Mouse (Mus musculus): ENCODE results near the gene Erbb2. TPM values are rescaled to one million over a fixed set of nuclear protein-coding genes. Genes with fewer than 3 reads are reported as not detected.

Gene Erbb2
- total RNA-seq, 1 experiment = 13.2 TPM

- Histone ChIP-seq H3K36me3 (ENCODE audit: control insufficient read depth, insufficient read depth, low read length, poor library complexity, severe bottlenecking) (peaks cover 24% of the 10 kb centered on the region; the same call in 1 of the 2 replicates), H3K27ac (ENCODE audit: insufficient read depth, low read depth, low read length, poor library complexity, severe bottlenecking) (peak overlapping the region; percentile 68), H3K4me1 (ENCODE audit: control insufficient read depth in 2 of 2, insufficient read depth in 2 of 2, low read length in 2 of 2, poor library complexity in 1 of 2) (peaks cover 9 to 31% of the 10 kb centered on the region in 2 experiments), H3K4me3 (ENCODE audit: insufficient read depth in 1 of 2, low read depth in 1 of 2, low read length in 2 of 2, poor library complexity in 1 of 2, severe bottlenecking in 1 of 2) (peak overlapping the region; percentile 61 to 78), H3K9ac (ENCODE audit: insufficient read depth, low read depth, low read length, poor library complexity, severe bottlenecking) (peak overlapping the region; percentile 71), H3K9me3 (ENCODE audit: control insufficient read depth, insufficient read depth, low read depth, low read length) (no peaks in the 10 kb centered on the region)
- in situ Hi-C loops (cut with MboI; ENCODE audit: low sequenced_read_pairs in 2 of 2, unreplicated experiment in 2 of 2) = no loop called here
- DNase-seq (ENCODE audit: low read depth, low spot score) = no peak
- TF ChIP-seq ZNF384 (IDR thresholded peaks at IDR 0.05; ENCODE audit: low read depth, low read length) = no peak
- TF ChIP-seq HCFC1 (IDR thresholded peaks at IDR 0.05; ENCODE audit: borderline replicate concordance, insufficient read depth, low read length) = no peak
- no peak for TF ChIP-seq MAFK (IDR thresholded peaks at IDR 0.05; ENCODE audit: insufficient read depth, low read depth, low read length)
- TF ChIP-seq CHD2 (IDR thresholded peaks at IDR 0.05; ENCODE audit: low read depth, low read length) = no peak
- TF ChIP-seq ZC3H11A (IDR thresholded peaks at IDR 0.05; ENCODE audit: borderline replicate concordance, low read depth, low read length) = no peak
These were observed 35.2 kb downstream of the Erbb2 start for GRCm38 (mm10) chr11:98447475-98447834.

- peaks cover 9 to 31% of the 10 kb centered on the region in 2 experiments for H3K4me1 ChIP-seq (ENCODE audit: control insufficient read depth in 2 of 2, insufficient read depth in 2 of 2, low read length in 2 of 2, poor library complexity in 1 of 2)
- H3K9ac ChIP-seq (ENCODE audit: insufficient read depth, low read depth, low read length, poor library complexity, severe bottlenecking) = peak overlapping the region; percentile 71
- TF ChIP-seq ZC3H11A (IDR thresholded peaks at IDR 0.05; ENCODE audit: borderline replicate concordance, low read depth, low read length) = no peak
- TF ChIP-seq CHD2 (IDR thresholded peaks at IDR 0.05; ENCODE audit: low read depth, low read length) = no peak
- no peak for TF ChIP-seq HCFC1 (IDR thresholded peaks at IDR 0.05; ENCODE audit: borderline replicate concordance, insufficient read depth, low read length)
- no peak for TF ChIP-seq ZNF384 (IDR thresholded peaks at IDR 0.05; ENCODE audit: low read depth, low read length)
- TF ChIP-seq MAFK (IDR thresholded peaks at IDR 0.05; ENCODE audit: insufficient read depth, low read depth, low read length) = no peak
- in situ Hi-C loops (cut with MboI; ENCODE audit: low sequenced_read_pairs in 2 of 2, unreplicated experiment in 2 of 2) = no loop called here
- H3K9me3 ChIP-seq (ENCODE audit: control insufficient read depth, insufficient read depth, low read depth, low read length) = no peaks in the 10 kb centered on the region
- H3K27ac ChIP-seq (ENCODE audit: insufficient read depth, low read depth, low read length, poor library complexity, severe bottlenecking) = peak overlapping the region; percentile 68; the same call in 1 of the 2 replicates
- H3K36me3 ChIP-seq (ENCODE audit: control insufficient read depth, insufficient read depth, low read length, poor library complexity, severe bottlenecking) = peaks cover 32% of the 10 kb centered on the region
- DNase-seq (ENCODE audit: low read depth, low spot score) = no peak
- H3K4me3 ChIP-seq (ENCODE audit: insufficient read depth in 1 of 2, low read depth in 1 of 2, low read length in 2 of 2, poor library complexity in 1 of 2, severe bottlenecking in 1 of 2) = peak overlapping the region; percentile 61 to 78
These were observed 36.0 kb downstream of the Erbb2 start for GRCm38 (mm10) chr11:98448191-98448790.

- Histone ChIP-seq H3K4me1 (ENCODE audit: control insufficient read depth in 2 of 2, insufficient read depth in 2 of 2, low read length in 2 of 2, poor library complexity in 1 of 2) (peaks cover 9 to 31% of the 10 kb centered on the region in 2 experiments), H3K27ac (ENCODE audit: insufficient read depth, low read depth, low read length, poor library complexity, severe bottlenecking) (no peak overlapping the region), H3K9me3 (ENCODE audit: control insufficient read depth, insufficient read depth, low read depth, low read length) (no peaks in the 10 kb centered on the region), H3K36me3 (ENCODE audit: control insufficient read depth, insufficient read depth, low read length, poor library complexity, severe bottlenecking) (peaks cover 44% of the 10 kb centered on the region), H3K9ac (ENCODE audit: insufficient read depth, low read depth, low read length, poor library complexity, severe bottlenecking) (no peak overlapping the region), H3K4me3 (ENCODE audit: insufficient read depth in 1 of 2, low read depth in 1 of 2, low read length in 2 of 2, poor library complexity in 1 of 2, severe bottlenecking in 1 of 2) (peak overlapping the region; percentile 22 to 38; a peak in 2 of 4 replicates)
- no peak for DNase-seq (ENCODE audit: low read depth, low spot score)
- TF ChIP-seq ZNF384 (IDR thresholded peaks at IDR 0.05; ENCODE audit: low read depth, low read length) (no peak), CHD2 (IDR thresholded peaks at IDR 0.05; ENCODE audit: low read depth, low read length) (no peak), MAFK (IDR thresholded peaks at IDR 0.05; ENCODE audit: insufficient read depth, low read depth, low read length) (no peak), HCFC1 (IDR thresholded peaks at IDR 0.05; ENCODE audit: borderline replicate concordance, insufficient read depth, low read length) (no peak), ZC3H11A (IDR thresholded peaks at IDR 0.05; ENCODE audit: borderline replicate concordance, low read depth, low read length) (no peak)
- in situ Hi-C loops (cut with MboI; ENCODE audit: low sequenced_read_pairs in 2 of 2, unreplicated experiment in 2 of 2) = no loop called here
These were observed 37.1 kb downstream of the Erbb2 start for GRCm38 (mm10) chr11:98449419-98449818.

- H3K4me1 ChIP-seq (ENCODE audit: control insufficient read depth in 2 of 2, insufficient read depth in 2 of 2, low read length in 2 of 2, poor library complexity in 1 of 2) = peaks cover 9 to 31% of the 10 kb centered on the region in 2 experiments
- peaks cover 51% of the 10 kb centered on the region for H3K36me3 ChIP-seq (ENCODE audit: control insufficient read depth, insufficient read depth, low read length, poor library complexity, severe bottlenecking)
- no peak for DNase-seq (ENCODE audit: low read depth, low spot score)
- in situ Hi-C loops (cut with MboI; ENCODE audit: low sequenced_read_pairs in 2 of 2, unreplicated experiment in 2 of 2) = no loop called here
- no peaks in the 10 kb centered on the region for H3K9me3 ChIP-seq (ENCODE audit: control insufficient read depth, insufficient read depth, low read depth, low read length)
- no peak overlapping the region for H3K27ac ChIP-seq (ENCODE audit: insufficient read depth, low read depth, low read length, poor library complexity, severe bottlenecking)
- H3K4me3 ChIP-seq (ENCODE audit: insufficient read depth in 1 of 2, low read depth in 1 of 2, low read length in 2 of 2, poor library complexity in 1 of 2, severe bottlenecking in 1 of 2) = peak overlapping the region; percentile 22 to 39; a peak in 2 of 4 replicates
- TF ChIP-seq ZC3H11A (IDR thresholded peaks at IDR 0.05; ENCODE audit: borderline replicate concordance, low read depth, low read length) (no peak), HCFC1 (IDR thresholded peaks at IDR 0.05; ENCODE audit: borderline replicate concordance, insufficient read depth, low read length) (no peak), ZNF384 (IDR thresholded peaks at IDR 0.05; ENCODE audit: low read depth, low read length) (no peak), MAFK (IDR thresholded peaks at IDR 0.05; ENCODE audit: insufficient read depth, low read depth, low read length) (no peak), CHD2 (IDR thresholded peaks at IDR 0.05; ENCODE audit: low read depth, low read length) (no peak)
- no peak overlapping the region for H3K9ac ChIP-seq (ENCODE audit: insufficient read depth, low read depth, low read length, poor library complexity, severe bottlenecking)
These were observed 37.9 kb downstream of the Erbb2 start for GRCm38 (mm10) chr11:98449921-98450771.
